Mouse (Mus musculus) frontal cortex, postnatal 25 days (tissue): ENCODE measurements at regions not wholly inside any gene's neighbourhood (a gene's known extent, or its start where the extent isn't known, plus 50 kb on each side); places are given as distances from the start of the nearest gene placed in this dataset.
A peak's percentile ranks its signal among the peaks of the same experiment; 100 is the strongest.

Experiments used
- DNase-seq, 2 experiments: peaks; one replicate each; pipeline ENCODE4 v3.0.0; 2022; ENCODE audit warnings: low spot score in 2 of 2

GRCm38 (mm10) chr13:30085446-30085845 lies 50.8 kb upstream of the Mboat1 start:
- no peak for DNase-seq

GRCm38 (mm10) chr13:30085005-30085404 lies 51.3 kb upstream of the Mboat1 start:
- DNase-seq, result peak; percentile 75 to 77

DNA sequence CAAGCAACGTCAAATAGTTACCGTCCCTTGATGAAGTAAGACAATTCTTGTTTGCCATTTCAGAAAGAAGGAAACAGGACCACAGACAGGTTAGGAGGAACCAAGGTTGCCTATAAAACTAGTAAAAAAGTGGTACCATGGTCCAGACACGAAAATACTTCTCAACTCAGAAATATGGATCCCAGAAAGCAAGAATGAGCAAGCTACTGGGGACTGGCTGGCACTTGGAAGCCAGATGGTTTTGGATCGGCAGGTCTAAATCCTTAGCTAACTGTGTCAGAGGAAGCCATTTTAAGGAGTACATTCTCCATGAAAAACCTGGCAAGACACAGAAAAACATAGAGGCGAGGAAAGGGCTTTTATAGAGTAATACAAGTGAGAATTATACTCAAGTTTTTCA lies 51.9 kb upstream of the Mboat1 start:
- no peak for DNase-seq

DNA sequence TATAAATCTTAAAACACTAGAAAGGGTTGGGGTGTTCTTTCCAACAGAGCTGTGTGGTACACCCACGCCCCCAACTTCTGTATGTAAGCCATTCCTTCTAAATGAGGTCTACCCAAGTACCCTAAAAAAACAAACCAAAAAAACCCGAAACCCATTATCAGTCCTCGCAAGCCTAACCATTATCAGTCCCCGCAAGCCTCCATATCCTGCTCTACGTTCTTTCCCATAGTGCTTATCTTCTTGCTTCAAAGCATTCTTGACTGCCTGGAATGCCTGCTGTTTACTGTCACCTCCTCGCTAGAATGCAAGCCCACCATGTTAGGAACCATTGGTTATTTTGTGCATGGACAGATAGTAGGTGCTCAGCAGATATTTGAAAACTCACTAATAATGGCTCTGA lies 52.3 kb upstream of the Mboat1 start:
- DNase-seq, result no peak

- DNase-seq, result no peak
Observed at GRCm38 (mm10) chr13:30082761-30083160, 53.5 kb upstream of the Mboat1 start.

DNA sequence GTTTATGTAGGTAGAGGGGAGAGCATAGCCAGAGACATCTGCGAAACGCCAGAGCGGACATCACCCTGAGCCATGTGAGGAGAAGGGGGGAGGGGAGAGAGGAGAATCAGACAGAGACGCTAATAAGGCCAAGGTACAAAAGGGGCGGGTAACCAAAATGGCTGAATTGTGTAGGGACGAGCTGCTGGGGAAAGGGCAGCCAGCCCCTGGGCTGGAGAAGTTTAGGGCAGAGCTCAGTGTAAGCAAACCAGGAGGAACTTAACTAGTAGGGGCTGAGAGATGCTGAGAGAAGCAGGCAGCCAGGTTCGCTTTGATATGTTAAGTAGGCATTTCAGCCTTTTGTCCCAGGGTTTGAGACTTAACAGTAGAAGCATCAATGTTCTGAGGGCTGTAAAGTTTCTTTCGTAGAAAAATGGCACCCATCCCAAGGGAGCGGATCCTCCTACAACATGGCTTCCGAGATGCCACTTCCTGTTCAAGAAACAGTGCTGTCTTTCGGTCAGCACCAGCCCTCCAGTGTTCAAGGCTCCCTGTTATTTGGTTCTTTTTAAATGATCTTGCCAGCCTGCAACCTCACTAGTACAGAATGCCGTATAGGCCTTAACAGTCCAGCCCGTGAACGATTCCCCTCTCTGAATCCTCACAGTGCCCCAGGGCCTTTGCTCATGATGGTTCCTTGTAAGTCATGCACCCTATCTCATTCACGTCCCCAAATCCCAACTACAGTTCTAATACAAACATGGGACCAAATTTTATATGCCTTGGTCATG lies 55.4 kb upstream of the Mboat1 start:
- DNase-seq, result no peak

DNA sequence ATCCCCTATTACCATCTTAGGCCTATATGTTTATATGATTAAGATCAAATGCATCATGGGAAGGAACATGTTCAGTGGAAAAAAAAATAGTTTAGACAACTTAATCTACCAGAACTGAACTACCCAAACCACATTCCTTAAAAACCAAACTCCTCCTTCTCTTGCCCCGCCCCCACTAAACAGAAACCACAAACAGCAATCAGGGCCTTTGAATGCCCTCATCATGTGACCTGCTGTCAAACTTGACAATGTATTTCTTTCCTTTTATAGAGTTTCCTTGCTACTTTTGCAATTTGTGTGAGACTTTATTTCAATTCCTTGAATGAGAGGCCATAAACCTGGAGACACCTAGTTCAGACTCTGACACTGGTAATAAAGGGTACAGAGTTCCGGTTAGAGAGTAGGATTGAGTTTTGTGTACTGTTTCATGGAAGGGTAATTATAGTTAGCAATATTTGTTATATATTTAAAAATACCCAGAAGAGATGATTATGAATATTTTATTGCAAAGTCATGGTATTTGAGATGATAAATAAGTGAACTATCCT lies 61.7 kb upstream of the Mboat1 start:
- DNase-seq, result no peak

DNA sequence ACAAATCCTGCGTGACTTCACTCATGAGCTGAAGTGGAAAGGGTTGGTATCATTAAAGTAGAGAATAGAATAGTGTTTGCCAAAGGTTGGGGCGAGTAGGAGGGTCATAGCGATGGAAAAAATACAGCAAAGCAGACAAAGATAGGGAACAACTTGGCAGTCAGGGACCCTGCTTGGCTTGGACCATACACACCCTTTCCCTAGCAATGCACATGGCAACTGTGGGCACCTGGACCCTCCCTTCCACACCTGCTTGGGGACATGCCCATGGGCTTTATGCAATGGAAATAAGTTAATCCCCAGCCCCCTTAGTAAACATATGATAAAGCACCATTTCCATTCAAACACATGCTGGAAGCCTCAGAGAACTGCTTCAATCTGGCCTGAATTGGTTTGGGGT lies 62.2 kb upstream of the Mboat1 start:
- DNase-seq, result no peak

- no peak for DNase-seq
Observed at GRCm38 (mm10) chr13:30069397-30069796, 66.9 kb upstream of the Mboat1 start.

DNA sequence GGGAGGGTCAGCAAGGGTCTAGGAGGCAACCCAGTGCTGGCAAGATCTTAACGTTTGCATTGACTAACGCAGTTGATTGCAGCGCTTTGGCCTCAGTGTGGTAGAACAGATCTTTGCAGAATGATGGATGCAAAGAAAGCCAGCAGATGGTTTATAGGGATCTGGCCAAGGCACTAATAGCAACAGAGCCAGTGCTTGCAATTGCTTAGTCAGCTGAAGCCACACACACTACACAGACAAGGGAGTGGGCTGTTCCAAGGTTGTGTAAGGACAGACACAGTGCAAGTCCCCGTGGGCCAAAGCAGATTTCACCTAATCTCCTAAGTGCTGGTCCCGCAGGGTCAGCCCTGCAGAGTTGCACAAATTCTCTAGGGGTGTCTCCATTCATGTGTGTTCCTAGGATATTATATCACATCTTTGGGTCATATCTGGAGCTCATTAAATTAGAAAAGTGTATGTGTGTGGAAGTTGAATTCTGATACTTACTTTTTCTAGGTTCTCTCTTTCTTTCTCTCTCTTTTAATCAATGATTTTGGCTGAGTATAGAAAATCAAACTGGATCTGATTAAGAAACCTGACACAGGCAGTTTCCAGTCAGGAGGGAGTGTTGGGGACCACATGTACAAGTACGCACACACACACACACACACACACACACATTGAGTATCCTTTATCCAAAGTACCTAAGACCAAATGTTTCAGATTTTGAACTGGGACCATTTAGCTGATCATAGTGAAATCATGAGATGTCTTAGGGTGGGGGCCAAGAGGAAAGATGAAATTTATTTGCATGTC lies 68.5 kb upstream of the Mboat1 start:
- DNase-seq, result no peak

DNA sequence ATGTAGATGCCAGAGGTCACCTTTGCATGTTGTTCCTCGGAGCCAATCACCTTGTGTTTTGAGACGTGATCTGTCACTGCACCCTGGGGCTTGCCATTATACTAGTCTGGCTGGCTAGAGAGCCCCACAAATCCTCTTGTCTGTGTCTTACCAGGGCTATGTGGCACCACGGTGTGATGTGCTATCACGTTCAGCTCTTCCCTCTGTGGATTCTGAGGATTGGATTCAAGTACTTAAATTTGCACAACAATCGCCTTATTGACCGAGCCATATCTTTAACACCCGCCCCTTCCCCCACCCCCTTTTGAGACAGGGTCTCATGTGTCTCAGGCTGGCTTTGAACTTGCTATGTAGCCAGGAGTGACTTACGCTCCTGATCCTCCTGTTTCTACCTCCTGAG lies 70.8 kb upstream of the Mboat1 start:
- no peak for DNase-seq

DNA sequence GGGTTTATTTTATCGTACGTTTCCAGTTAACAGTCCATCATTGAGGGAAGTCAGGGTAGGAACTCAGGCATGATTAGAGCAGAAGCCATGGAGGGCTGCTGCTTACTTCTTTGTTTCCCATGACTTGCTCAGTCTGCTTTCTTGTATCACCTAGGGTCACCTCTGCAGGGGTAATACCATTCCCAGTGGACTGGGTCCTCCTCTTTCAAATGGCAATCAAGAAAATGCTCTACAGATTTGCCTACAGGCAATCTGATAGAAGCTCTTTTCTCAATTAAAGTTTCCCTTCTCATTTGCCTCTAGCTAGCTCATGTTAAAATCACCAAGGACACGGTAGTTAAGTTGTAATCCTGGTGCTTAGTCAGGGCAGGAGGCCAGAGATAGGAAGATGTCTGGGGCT lies 72.5 kb upstream of the Mboat1 start:
- DNase-seq, result no peak

DNA sequence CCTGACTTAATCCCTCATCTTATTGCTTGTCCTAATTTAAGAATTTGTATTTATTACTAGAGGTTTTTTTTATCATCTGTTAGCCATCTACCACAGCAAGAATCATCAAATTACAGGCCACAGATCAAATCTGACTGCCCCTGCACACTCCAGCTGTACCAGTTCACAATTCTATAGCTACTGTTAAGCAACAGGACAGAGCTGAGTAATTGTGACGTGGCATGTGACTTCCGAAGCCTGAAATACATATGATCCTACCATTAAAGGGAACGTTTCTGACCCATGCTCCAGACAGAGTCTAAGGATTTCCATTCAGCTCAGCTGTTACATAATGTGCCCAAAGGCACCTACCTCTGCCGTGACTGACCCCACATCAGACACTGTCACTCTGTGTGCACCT lies 74.0 kb upstream of the Mboat1 start:
- no peak for DNase-seq

DNA sequence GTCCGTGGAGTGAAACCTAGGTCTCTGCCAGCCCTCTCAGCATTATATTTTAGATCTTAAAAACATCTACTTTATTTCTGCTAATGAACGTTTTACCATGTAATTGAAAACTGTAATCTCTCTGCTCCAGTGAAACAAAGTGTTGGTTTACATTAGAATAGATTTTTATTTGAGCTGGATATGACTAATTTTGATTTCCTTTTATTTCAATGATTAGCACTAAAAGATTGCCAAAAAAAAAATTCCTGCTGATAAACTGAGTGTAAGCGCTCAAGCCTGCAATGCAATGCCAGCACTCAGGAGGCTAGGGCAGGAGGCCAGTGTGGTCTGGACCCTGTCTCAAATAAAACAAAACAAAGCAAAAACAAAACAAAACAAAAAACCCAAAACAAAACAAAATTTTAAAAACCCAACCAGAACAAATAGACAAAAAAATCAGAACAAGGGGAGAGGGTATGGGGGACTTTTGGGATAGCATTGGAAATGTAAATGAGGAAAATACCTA lies 69.3 kb upstream of the E2f3 start:
- DNase-seq, result no peak

DNA sequence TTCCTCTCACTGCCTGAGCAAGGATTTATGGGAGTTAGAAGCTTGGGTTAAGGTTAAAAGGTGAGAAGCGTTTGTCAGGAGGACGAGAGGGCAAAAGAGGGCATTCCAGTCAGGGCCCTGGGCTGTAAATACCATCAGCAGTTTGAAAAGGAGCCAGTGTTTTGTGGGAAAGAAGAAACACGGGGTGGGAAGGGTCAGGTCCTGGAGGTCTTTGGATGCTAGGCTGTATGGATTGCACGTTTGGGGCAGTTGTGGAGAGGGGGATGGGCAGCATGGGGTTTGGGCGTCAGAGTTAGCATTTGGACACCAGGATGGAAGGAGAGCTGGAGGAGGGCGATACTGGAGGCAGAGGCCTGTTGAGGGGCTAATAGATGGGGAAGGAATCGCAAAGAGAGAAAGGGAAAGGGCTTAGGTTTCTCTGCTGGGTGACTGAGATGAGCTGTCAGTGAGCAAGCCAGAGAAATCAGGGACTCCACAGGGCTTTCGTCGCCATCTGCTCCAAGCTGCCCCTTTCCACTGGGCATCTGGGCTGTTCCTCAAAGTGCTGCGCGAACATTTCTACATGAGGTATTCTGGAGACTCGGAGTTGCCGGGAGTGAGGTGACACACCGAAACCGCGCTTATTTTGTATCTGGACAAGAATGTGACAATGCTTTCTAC lies 66.2 kb upstream of the E2f3 start:
- DNase-seq, result no peak

GRCm38 (mm10) chr13:30050745-30051508 lies 65.1 kb upstream of the E2f3 start:
- no peak for DNase-seq

DNA sequence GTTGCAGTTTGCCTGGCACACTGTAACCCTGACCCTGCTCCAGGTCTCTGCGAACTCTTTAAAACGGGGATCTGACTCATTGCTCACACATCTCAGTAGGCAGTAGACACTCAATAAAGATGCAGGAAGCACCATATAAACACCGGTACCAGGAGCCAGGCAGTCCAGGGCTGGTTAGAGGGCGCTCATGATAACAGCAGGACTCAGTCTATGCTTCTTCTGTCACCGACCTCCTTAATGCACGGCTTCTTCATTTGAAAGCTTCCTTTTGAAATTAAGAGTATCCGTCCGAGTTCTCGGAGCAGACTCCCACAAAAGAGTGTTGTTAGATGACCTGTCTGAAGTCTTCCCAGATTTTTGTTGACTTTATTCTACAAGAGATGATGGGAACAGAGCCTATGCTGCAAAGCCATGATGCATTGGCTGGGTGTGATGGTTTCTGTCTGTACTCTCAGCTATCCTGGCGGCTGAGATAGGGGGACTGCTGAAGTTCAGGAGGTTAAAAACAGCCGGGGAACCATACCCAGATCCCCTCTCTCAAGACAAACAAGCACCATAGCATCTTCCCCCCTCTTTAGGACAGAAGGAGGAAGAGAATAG lies 62.5 kb upstream of the E2f3 start:
- DNase-seq, result no peak

DNA sequence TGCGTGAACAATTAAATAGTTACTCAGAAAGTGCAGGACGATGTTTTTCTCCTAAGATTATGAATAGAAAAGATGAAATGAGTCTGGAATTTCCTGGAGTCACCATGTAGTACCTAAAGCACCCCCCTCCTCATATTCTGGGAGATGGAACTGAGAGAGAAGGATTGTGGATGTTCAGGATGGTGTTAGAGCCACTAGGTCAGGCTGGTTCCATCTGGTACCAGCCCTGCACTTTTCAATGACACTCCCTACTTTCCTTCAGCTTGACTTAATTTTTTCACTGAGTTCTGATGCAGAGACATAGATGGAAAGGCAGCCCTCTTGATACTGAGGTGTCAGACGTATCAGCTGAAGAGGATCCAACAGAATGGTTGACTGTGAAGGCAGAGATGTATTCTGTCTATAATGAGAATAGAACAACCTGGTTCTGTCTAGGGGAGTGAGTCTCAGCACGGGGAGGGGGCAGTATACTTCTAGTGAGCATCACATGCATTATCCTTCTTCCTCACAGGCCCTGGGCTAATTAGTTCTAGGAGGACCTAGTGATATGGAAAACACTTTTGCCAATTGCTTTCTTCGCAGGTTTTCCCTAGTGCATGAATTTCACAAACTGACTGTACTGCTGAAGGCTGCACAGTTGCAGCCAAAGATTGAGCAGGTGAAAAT lies 60.8 kb upstream of the E2f3 start:
- no peak for DNase-seq

DNA sequence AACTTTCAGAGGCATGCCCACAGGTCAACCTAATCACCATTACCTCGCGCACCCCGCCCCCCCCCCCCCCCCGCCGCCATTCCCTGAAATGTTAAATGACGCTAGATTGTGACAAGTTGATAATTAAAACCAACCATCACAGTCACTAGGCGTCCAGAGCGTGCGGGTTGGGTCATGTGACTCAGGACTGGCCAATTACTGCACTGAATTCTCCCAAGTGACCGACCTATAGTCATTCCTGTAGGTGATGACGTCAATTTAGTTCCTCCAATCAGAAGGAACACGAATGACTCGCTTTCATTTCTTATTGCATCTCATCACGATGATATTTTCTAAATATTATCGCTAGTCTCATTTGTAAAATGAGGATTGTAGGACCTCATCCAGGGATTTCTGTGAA lies 60.2 kb upstream of the E2f3 start:
- DNase-seq, result no peak

DNA sequence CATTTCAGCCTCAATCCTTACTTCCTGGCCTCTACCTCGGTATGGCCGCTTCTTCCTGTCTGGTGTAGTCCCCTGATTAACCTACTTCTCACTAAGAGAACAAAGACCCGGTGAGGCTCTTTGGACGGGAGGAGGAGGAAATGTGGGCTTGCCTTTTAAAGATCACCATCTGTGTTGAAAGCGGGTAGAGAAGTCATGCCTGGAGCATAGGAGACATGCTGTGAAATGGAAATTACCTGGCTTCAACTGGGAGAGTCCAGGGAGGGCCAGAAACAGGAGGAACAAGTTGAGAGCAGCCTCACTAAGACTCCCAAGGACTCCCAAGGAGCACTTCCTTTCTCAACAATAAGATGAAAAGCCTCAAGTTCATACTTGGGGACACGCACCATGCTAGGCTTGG lies 59.4 kb upstream of the E2f3 start:
- no peak for DNase-seq

GRCm38 (mm10) chr13:30044790-30045189 lies 58.9 kb upstream of the E2f3 start:
- DNase-seq, result no peak
